Mouse (Mus musculus): Measurements from ENCODE around the gene Map4. TPM values are rescaled to one million over a fixed set of nuclear protein-coding genes. Genes with fewer than 3 reads are reported as not detected.

The Map4 gene
- polyA plus RNA-seq, 1 experiment from 2014 or later, result 78.9 TPM

GRCm38 (mm10) chr9:109939401-109939800, 8.1 kb downstream of the Map4 start:
- no peaks in the 10 kb centered on the region for H3K27me3 ChIP-seq (ENCODE audit: control insufficient read depth, insufficient read depth, low read length)
- no peak overlapping the region for H3K9ac ChIP-seq (ENCODE audit: low read depth, low read length)
- WGBS, result 96% methylated on average over 3 of the region's 3 CpGs

GRCm38 (mm10) chr9:109942796-109943195, 11.5 kb downstream of the Map4 start:
- Histone ChIP-seq H3K27ac (ENCODE audit: low read depth, low read length) (no peak overlapping the region), H3K9me3 (ENCODE audit: control insufficient read depth, low read length) (no peaks in the 10 kb centered on the region), H3K4me3 (ENCODE audit: low read depth, low read length) (no peak overlapping the region), H3K27me3 (ENCODE audit: control insufficient read depth, insufficient read depth, low read length) (no peaks in the 10 kb centered on the region), H3K9ac (ENCODE audit: low read depth, low read length) (no peak overlapping the region), H3K4me1 (replicated peaks; ENCODE audit: control insufficient read depth, insufficient read depth, low read length) (no peaks in the 10 kb centered on the region), H3K36me3 (ENCODE audit: control insufficient read depth, insufficient read depth, low read length) (no peaks in the 10 kb centered on the region), H3K4me2 (replicated peaks; ENCODE audit: low read depth, low read length) (no peak overlapping the region)
- ATAC-seq (ENCODE audit: low FRiP score) (no peak), DNase-seq (ENCODE audit: low spot score) (no peak)
- 78% methylated on average over 4 of the region's 4 CpGs for WGBS

More at GRCm38 (mm10) chr9:109939401-109939800, 8.1 kb downstream of the Map4 start:
- no peak for DNase-seq (ENCODE audit: low spot score)
- Histone ChIP-seq H3K27ac (ENCODE audit: low read depth, low read length) (no peak overlapping the region), H3K4me2 (replicated peaks; ENCODE audit: low read depth, low read length) (no peak overlapping the region), H3K36me3 (ENCODE audit: control insufficient read depth, insufficient read depth, low read length) (no peaks in the 10 kb centered on the region), H3K9me3 (ENCODE audit: control insufficient read depth, low read length) (no peaks in the 10 kb centered on the region), H3K4me3 (ENCODE audit: low read depth, low read length) (no peak overlapping the region), H3K4me1 (replicated peaks; ENCODE audit: control insufficient read depth, insufficient read depth, low read length) (no peaks in the 10 kb centered on the region)
- ATAC-seq (ENCODE audit: low FRiP score), result no peak

- Histone ChIP-seq H3K4me2 (replicated peaks; ENCODE audit: low read depth, low read length) (no peak overlapping the region), H3K36me3 (ENCODE audit: control insufficient read depth, insufficient read depth, low read length) (no peaks in the 10 kb centered on the region), H3K4me3 (ENCODE audit: low read depth, low read length) (no peak overlapping the region), H3K27me3 (ENCODE audit: control insufficient read depth, insufficient read depth, low read length) (no peaks in the 10 kb centered on the region), H3K4me1 (replicated peaks; ENCODE audit: control insufficient read depth, insufficient read depth, low read length) (no peaks in the 10 kb centered on the region), H3K27ac (ENCODE audit: low read depth, low read length) (no peak overlapping the region), H3K9me3 (ENCODE audit: control insufficient read depth, low read length) (no peaks in the 10 kb centered on the region), H3K9ac (ENCODE audit: low read depth, low read length) (no peak overlapping the region)
- no peak for ATAC-seq (ENCODE audit: low FRiP score)
- WGBS, result 84% methylated on average over 2 of the region's 2 CpGs
- no peak for DNase-seq (ENCODE audit: low spot score)
These were observed 13.5 kb downstream of the Map4 start for GRCm38 (mm10) chr9:109944712-109945111.

GRCm38 (mm10) chr9:109948546-109948945, 17.3 kb downstream of the Map4 start:
- H3K4me2 ChIP-seq (replicated peaks; ENCODE audit: low read depth, low read length), result no peak overlapping the region
- H3K27me3 ChIP-seq (ENCODE audit: control insufficient read depth, insufficient read depth, low read length), result no peaks in the 10 kb centered on the region
- H3K9me3 ChIP-seq (ENCODE audit: control insufficient read depth, low read length), result no peaks in the 10 kb centered on the region
- ATAC-seq (ENCODE audit: low FRiP score) (no peak), DNase-seq (ENCODE audit: low spot score) (no peak)
- no peaks in the 10 kb centered on the region for H3K4me1 ChIP-seq (replicated peaks; ENCODE audit: control insufficient read depth, insufficient read depth, low read length)
- no peak overlapping the region for H3K9ac ChIP-seq (ENCODE audit: low read depth, low read length)
- H3K4me3 ChIP-seq (ENCODE audit: low read depth, low read length), result no peak overlapping the region
- no peak overlapping the region for H3K27ac ChIP-seq (ENCODE audit: low read depth, low read length)
- no peaks in the 10 kb centered on the region for H3K36me3 ChIP-seq (ENCODE audit: control insufficient read depth, insufficient read depth, low read length)

- H3K4me3 ChIP-seq (ENCODE audit: low read depth, low read length), result no peak overlapping the region
- H3K9ac ChIP-seq (ENCODE audit: low read depth, low read length), result no peak overlapping the region
- H3K4me2 ChIP-seq (replicated peaks; ENCODE audit: low read depth, low read length), result no peak overlapping the region
- no peaks in the 10 kb centered on the region for H3K4me1 ChIP-seq (replicated peaks; ENCODE audit: control insufficient read depth, insufficient read depth, low read length)
- WGBS, result 90% methylated on average over 4 of the region's 4 CpGs
- H3K27me3 ChIP-seq (ENCODE audit: control insufficient read depth, insufficient read depth, low read length), result no peaks in the 10 kb centered on the region
- ATAC-seq (ENCODE audit: low FRiP score) (no peak), DNase-seq (ENCODE audit: low spot score) (no peak)
- H3K9me3 ChIP-seq (ENCODE audit: control insufficient read depth, low read length), result no peaks in the 10 kb centered on the region
- H3K27ac ChIP-seq (ENCODE audit: low read depth, low read length), result no peak overlapping the region
- H3K36me3 ChIP-seq (ENCODE audit: control insufficient read depth, insufficient read depth, low read length), result no peaks in the 10 kb centered on the region
These were observed 18.5 kb downstream of the Map4 start for GRCm38 (mm10) chr9:109949801-109950200.

DNA sequence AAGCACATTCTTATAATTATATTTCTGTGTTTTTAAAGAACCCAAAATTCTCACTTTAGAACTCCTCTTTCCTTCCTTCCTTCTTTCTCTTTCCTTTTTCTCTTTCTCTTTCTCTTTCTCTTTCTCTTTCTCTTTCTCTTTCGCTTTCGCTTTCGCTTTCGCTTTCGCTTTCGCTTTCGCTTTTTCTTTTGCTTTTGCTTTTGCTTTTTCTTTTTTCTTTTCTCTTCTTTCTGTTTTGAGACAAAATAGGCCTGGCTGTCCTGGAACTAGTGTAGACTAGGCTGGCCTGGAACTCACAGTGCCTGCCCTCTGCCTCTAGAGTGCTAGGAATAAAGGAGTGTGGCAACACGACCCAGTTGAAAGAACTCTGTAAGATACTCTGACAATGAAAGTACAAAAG, 22.3 kb downstream of the Map4 start:
- no peak overlapping the region for H3K4me3 ChIP-seq (ENCODE audit: low read depth, low read length)
- no peaks in the 10 kb centered on the region for H3K27me3 ChIP-seq (ENCODE audit: control insufficient read depth, insufficient read depth, low read length)
- 89% methylated on average over 8 of the region's 8 CpGs for whole genome bisulfite sequencing
- DNase-seq (ENCODE audit: low spot score), result no peak
- H3K27ac ChIP-seq (ENCODE audit: low read depth, low read length), result no peak overlapping the region
- no peaks in the 10 kb centered on the region for H3K9me3 ChIP-seq (ENCODE audit: control insufficient read depth, low read length)
- no peak overlapping the region for H3K9ac ChIP-seq (ENCODE audit: low read depth, low read length)
- no peak overlapping the region for H3K4me2 ChIP-seq (replicated peaks; ENCODE audit: low read depth, low read length)
- no peak for ATAC-seq (ENCODE audit: low FRiP score)
- H3K4me1 ChIP-seq (replicated peaks; ENCODE audit: control insufficient read depth, insufficient read depth, low read length), result no peaks in the 10 kb centered on the region
- no peaks in the 10 kb centered on the region for H3K36me3 ChIP-seq (ENCODE audit: control insufficient read depth, insufficient read depth, low read length)

GRCm38 (mm10) chr9:109954631-109955030, 23.4 kb downstream of the Map4 start:
- H3K27ac ChIP-seq (ENCODE audit: low read depth, low read length), result no peak overlapping the region
- no peaks in the 10 kb centered on the region for H3K36me3 ChIP-seq (ENCODE audit: control insufficient read depth, insufficient read depth, low read length)
- no peak overlapping the region for H3K4me3 ChIP-seq (ENCODE audit: low read depth, low read length)
- DNase-seq (ENCODE audit: low spot score), result no peak
- no peaks in the 10 kb centered on the region for H3K4me1 ChIP-seq (replicated peaks; ENCODE audit: control insufficient read depth, insufficient read depth, low read length)
- no peaks in the 10 kb centered on the region for H3K27me3 ChIP-seq (ENCODE audit: control insufficient read depth, insufficient read depth, low read length)
- H3K9me3 ChIP-seq (ENCODE audit: control insufficient read depth, low read length), result no peaks in the 10 kb centered on the region
- H3K4me2 ChIP-seq (replicated peaks; ENCODE audit: low read depth, low read length), result no peak overlapping the region
- no peak overlapping the region for H3K9ac ChIP-seq (ENCODE audit: low read depth, low read length)
- ATAC-seq (ENCODE audit: low FRiP score), result no peak

- H3K9ac ChIP-seq (ENCODE audit: low read depth, low read length), result no peak overlapping the region
- H3K4me3 ChIP-seq (ENCODE audit: low read depth, low read length), result no peak overlapping the region
- no peaks in the 10 kb centered on the region for H3K4me1 ChIP-seq (replicated peaks; ENCODE audit: control insufficient read depth, insufficient read depth, low read length)
- H3K27ac ChIP-seq (ENCODE audit: low read depth, low read length), result no peak overlapping the region
- H3K27me3 ChIP-seq (ENCODE audit: control insufficient read depth, insufficient read depth, low read length), result no peaks in the 10 kb centered on the region
- no peaks in the 10 kb centered on the region for H3K36me3 ChIP-seq (ENCODE audit: control insufficient read depth, insufficient read depth, low read length)
- DNase-seq (ENCODE audit: low spot score), result no peak
- H3K4me2 ChIP-seq (replicated peaks; ENCODE audit: low read depth, low read length), result no peak overlapping the region
- H3K9me3 ChIP-seq (ENCODE audit: control insufficient read depth, low read length), result no peaks in the 10 kb centered on the region
- ATAC-seq (ENCODE audit: low FRiP score), result no peak
- WGBS, result 44% methylated on average over 5 of the region's 5 CpGs
These were observed 28.3 kb downstream of the Map4 start for GRCm38 (mm10) chr9:109959456-109960150.

DNA sequence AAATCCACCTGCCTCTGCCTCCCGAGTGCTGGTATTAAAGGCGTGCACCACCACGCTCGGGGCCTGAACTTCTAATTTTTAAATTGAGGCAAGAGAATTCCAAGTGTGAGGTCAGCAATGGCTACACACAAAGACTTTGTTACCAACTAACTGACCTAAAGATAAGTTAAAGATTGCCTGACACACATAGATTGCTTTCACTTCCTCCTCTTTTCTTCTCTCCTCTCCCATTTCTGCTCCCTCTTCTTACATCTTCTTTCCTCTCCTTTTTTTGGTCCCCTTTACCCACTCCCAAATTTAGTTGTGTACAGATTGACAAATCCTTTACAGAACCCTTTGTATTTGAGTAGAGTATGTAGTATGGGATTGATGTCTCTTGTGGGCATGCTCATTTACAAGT, 29.3 kb downstream of the Map4 start:
- 95% methylated on average over 4 of the region's 4 CpGs for WGBS
- Histone ChIP-seq H3K9ac (ENCODE audit: low read depth, low read length) (no peak overlapping the region), H3K27ac (ENCODE audit: low read depth, low read length) (no peak overlapping the region), H3K4me2 (replicated peaks; ENCODE audit: low read depth, low read length) (no peak overlapping the region), H3K4me3 (ENCODE audit: low read depth, low read length) (no peak overlapping the region), H3K9me3 (ENCODE audit: control insufficient read depth, low read length) (no peaks in the 10 kb centered on the region), H3K36me3 (ENCODE audit: control insufficient read depth, insufficient read depth, low read length) (no peaks in the 10 kb centered on the region), H3K27me3 (ENCODE audit: control insufficient read depth, insufficient read depth, low read length) (no peaks in the 10 kb centered on the region), H3K4me1 (replicated peaks; ENCODE audit: control insufficient read depth, insufficient read depth, low read length) (no peaks in the 10 kb centered on the region)
- DNase-seq (ENCODE audit: low spot score), result no peak
- no peak for ATAC-seq (ENCODE audit: low FRiP score)
